Mouse (Mus musculus) adrenal gland, adult 8-10 months (tissue): ENCODE measurements around the gene Inca1. TPM values are rescaled to one million over a fixed set of nuclear protein-coding genes. Genes with fewer than 3 reads are reported as not detected.

Experiments
- DNase-seq: peaks from one replicate; pipeline ENCODE4 v3.0.0; 2022
- total RNA-seq, 4 experiments: library from RNA; stranded (reverse); gene quantifications; 2 replicates each; pipeline ENCODE4 v1.2.4; 2022

The Inca1 gene
- total RNA-seq, 4 experiments from 2014 or later, result 5.3 to 11.4 (median 8.6) TPM

GRCm38 (mm10) chr11:70668771-70669505, 31.0 kb downstream of the Inca1 start, which contains the start of gene Spag7:
TSS of gene Spag7 (minus strand) at chr11:70669416.
- peak; percentile 99 for DNase-seq

DNA sequence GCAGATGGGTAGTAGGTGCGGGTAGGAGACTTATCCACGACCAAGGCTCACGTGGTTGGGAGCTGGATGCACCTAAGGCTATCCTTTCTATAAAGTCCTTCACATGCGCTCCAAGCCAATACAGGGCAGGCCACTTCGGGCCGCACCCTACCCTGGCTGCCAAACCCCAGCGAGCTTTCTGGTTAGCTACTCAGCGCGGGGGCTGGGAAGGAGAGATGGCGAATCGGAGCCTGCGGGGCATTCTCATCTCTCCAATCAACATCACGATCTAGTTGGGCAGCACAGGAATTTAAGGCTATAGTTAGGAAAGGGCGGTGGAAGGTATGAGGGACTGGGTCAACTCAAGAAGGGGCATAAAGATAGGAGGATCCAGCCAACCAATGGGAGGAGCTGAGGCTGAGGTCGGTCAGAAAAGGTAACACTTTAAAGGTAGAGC, 31.6 kb downstream of the Inca1 start:
- no peak for DNase-seq

DNA sequence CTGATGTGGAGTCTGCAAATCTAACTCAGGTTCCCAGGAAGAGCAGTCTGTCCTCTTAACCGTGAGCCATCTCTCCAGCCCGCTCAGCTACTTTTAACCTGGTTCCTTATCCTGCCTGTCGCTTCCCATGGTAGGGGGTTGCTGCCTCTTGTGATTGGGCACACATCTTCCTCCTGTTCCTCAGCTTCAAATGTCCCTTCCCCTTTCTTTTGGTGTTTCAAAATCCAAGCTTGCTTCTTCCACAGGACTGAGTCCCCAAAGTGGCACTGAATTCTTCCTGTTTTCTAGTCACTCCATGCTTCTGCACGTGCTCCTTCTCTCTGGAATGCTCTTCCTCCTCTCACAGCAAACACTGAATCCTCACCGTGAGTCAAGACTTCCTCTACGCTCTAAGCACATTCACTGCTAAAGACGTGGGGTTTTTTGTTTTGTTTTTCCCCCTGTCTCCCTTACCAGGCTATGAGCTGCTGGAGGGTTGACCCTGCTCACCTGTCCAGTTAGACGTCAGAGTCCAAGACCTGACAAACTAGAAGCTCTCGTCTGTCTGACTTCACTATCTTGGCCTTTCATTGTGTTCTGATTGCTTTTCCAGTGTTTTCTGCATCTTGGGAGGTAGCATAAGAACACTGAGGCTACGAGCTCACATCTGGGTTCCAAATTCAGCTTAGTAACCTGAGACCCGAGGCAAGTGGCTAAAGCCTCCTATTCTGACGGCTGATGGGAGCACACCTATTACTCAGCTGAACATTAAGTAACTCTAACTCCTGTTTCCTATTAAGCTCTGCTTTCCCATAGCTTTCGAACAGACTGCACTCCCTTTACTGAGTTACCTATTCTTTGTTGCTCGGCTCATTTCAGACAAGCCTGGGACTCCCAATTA, 32.4 kb downstream of the Inca1 start:
- DNase-seq, result no peak

- DNase-seq, result no peak
These were observed 33.3 kb downstream of the Inca1 start for GRCm38 (mm10) chr11:70666687-70667086.

DNA sequence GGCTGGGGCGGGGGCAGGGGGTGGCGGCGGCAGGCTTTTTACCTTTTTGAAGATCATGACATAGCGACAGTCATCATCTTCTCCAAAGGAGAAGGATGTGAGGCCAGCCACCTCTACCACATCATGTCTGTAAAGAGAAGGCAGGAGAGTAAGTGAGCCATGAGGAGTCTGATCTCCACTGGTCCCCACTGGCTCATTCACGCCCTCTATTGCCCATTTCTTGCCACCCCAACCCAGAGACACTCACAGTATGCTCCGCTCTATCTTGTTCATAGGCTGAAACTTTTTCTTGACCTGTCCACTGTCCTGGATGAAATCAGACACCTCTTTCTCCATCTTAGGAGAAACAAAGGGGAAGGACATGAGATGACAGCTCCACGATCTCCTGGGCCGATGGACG, 35.2 kb downstream of the Inca1 start:
- DNase-seq, result no peak

DNA sequence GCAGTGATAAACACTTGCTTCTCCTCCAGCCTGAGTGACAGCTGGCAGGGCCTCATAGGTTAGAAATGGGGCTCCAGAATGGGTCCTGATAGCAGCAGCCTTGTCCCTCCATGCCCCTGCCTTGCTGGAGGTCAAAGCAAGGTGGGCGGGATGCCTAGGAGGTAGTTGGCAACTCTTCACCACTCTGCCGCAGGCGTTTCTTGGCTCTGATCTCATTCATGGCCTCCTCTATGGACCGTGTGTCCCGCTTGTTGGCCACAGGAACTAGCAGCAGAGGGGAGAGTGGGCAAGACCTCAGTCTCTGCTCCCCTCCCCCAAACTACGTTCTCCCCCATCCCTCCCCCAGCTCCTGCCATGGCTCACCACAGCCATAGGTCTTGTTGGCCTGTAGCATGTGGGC, 36.0 kb downstream of the Inca1 start:
- DNase-seq, result no peak

DNA sequence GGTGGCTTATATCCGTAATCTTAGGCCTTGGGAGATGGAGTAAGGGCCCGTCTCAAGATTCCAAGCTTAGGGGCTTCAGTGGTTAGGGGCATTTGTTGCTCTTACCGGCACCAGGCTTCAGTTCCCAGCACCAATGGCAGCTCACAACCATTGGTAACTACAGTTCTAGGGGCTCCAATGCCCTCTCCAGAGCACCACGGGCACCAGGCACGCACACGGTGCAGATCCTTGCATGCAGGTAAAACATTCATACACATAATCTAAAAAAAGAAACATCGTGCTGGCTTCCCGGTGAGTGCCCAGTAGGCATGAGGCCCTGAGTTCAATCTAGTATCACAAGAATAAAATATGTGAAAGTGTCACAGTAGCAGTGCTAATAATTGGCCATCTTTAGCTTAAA, 36.9 kb downstream of the Inca1 start:
- DNase-seq, result no peak

- DNase-seq, result no peak
These were observed 39.4 kb downstream of the Inca1 start for GRCm38 (mm10) chr11:70660571-70660970.

DNA sequence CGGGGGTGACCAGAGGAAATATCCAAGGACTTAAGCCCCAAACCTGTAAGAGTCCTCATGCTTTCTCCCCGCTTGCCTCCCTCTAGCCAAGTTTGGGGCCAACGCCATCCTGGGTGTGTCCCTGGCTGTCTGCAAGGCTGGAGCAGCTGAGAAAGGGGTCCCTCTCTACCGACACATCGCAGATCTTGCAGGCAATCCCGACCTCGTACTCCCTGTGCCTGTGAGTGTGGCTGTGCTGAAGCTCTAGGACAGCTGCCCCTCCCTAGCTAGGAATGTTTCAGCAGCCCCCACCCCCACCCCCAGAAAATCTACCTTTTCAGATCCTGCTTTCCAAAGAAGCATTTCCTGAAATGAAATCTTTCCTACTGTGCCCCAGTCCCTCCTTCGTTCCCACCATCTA, 41.0 kb downstream of the Inca1 start:
- DNase-seq, result no peak

- DNase-seq, result no peak
These were observed 41.4 kb downstream of the Inca1 start for GRCm38 (mm10) chr11:70658521-70658920.

DNA sequence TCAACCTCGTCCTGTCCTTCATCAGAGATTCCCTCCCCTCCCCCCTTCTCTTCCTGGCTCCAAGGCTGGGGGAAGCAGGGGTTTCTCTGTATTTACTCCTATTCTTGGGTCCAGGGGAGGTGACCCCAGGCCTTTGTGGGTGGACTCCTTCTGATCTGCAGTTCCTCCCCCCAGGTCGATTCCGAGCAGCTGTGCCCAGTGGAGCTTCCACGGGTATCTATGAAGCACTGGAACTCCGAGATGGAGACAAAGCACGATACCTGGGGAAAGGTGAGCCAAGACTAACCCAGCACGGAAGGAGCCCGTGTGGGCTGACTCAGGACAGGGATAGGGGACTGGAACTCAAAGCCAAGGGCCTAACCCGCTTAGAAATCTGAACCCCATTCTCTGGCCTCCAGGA, 42.0 kb downstream of the Inca1 start:
- DNase-seq, result no peak

DNA sequence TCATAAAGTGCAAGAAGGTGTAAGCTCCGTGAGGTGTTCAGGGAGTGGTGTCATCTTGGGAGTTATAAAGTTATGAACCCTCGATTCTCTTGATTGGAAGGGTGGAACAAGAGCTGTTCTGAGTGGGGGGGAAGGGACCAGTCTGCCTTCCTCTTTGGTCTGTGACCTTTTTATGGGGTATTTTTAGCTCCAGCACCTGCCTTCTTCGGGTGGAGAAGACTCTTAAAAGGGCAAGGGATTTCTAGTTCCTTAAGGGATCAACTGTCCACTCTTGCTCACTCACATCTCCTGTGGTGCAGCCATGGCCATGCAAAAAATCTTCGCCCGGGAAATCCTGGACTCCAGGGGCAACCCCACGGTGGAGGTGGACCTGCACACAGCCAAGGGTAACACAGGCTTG, 42.4 kb downstream of the Inca1 start:
- DNase-seq, result no peak

DNA sequence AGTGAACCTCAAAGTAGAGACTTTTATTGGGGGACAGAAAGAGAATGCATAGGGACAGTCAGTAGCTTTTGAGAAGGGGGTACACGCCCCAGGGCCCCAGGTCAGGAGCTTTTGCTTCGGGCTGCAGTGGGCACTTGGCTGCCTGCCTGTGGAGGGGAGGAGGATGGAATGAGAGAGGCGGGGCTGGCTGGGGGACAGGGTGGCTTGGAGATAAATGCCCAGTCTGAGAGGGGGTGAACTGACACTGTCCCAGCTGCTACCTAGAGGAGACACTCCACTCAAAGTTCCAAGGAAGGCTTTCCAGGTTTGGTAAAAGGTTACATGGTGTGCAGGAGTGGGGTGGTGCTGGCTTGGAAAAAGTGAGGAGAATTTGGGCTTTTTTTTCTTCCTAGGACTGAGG, 43.0 kb downstream of the Inca1 start, which contains the start of gene Eno3:
Gene Eno3 (plus strand): TSS at position 239 of the 400 bp plus-strand sequence.
- DNase-seq, result no peak

GRCm38 (mm10) chr11:70656456-70656927, 43.5 kb downstream of the Inca1 start:
- no peak for DNase-seq

- peak; percentile 68 for DNase-seq
These were observed 44.1 kb downstream of the Inca1 start for GRCm38 (mm10) chr11:70655571-70656455.

DNA sequence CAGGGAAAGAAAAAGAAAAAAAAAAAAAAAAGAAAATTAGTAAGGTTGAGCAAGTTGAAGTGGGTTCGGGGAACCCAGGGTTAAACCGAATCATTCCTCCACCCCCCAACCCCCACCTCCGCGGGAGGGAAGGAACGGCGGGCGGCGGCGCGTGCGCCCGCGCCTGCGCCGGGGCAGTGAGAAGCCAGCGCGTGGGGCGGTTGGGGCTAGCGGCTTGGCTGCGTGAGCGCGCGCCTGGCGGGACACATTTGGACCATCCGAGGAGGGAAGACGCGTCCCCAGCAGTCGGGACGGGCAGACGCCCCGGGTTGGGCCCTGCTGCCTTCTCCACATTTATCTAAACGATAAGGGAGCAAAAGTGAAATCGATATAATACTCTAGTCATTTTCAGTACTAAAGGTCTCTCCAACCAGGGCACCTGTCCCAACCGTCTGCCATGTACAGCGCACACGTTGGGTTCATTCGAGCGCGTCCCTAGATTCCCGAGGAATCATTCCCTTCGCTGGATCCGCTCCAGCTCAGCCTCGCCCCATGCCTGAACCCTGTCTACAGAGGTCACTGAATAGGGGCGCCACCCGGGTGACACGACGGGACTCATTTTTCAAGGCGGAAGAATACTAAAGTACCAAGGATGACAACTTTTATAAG, 44.9 kb downstream of the Inca1 start:
- DNase-seq, result peak; percentile 79

DNA sequence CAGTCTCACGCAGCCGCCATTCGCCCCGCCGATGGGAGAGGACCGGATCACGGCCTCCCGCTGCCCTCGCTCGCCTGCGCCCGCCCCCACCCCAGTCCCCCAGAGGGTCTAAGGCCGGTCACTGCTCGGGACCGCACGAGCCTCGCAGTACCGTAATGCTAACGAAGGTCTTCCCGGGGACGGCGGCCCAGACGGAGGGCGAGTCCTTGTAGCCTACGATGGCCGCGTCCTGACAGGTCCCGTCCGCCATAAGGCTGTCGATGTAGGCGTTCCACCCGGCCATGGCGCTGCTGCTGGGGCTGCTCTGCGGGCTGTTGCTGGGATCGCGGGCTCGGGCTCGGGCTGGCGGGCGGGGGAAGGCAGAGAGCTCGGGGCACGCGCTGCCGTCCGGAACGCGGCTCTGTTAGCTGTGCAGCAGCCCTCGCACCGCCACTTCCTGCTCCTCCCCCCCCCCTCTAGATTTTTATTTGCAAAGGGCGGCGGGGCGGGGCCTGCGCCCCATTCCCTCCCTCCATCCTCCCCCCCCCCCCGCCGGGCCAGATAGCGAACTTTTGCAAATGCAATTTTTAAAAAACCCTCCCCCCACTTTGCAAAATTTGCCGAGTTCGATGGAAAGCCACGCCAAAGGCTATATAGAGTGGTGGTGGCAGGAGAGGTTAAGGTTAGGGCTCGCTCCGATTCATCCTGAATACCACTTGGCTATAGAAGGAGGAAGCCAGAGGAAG, 45.6 kb downstream of the Inca1 start, which contains the start of gene Pfn1:
Gene Pfn1 (minus strand): TSS at position 447 of the 725 bp plus-strand sequence.
- peak; percentile 54 for DNase-seq

DNA sequence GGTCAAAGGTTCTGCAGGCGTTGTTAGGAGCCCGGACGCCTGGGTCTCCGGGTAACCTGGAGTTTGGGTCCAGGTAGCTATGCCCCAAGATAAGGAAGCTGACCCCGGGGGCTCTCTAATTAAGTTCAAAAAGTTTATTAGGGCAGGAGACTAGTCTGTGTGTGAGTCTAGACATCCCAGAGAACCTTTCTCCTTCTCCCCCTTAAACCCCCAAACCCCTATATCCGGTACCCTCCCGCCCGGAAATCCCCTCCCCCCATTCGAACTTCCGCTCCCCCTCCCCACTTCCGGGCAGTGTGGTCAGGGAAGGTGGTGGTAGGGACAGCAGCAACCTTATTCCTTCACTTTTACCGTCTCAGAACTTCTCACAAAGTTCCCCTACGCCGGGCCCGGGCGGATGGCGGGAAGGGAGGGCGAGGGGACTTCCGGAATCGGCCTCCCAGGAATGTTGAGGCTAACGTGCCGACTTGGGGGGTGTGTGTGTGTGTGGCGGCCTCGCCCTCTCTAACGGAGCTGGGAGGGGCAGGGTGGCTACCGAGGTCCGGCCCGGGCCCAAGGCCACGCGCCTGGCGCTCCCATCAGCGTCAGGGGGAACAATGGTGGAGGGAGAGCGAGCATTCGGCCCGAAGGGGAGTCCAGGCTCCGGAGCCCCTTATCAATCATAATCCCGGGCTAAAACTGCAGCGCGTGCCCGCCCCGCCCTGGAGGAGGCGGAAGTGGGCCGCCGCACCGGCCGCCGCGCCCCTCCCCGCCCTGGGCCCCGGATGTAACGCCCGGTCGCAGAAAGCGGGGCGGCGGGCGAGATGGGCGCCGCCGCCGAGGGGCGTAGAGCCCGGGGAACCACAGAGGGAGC, 46.4 kb downstream of the Inca1 start:
- peak; percentile 68 for DNase-seq

DNA sequence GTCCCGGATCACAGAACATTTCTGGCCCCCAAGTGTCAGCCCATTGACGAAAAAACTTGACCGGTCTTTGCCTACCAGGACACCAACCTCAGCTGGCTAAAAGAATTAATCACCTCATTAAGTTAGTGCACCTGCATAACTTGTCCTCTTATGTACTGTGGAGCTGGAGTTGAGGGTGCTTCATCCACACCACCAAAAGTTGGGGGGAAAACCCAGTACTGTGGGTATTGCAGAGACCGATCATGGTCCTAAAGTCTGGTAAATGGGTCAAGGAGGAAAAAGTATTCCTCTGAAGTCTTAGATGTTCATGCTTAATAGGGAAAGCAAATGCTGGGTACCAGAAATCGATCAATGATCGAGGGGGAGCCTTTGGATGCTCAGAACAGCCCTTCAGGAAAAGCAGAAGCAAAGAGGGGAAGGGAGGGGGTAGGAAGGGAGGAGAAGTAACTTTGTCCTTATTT, 47.0 kb downstream of the Inca1 start:
- DNase-seq, result no peak
